Mouse (Mus musculus) G1E (cell line): ENCODE measurements at regions not wholly inside any gene's neighbourhood (a gene's known extent, or its start where the extent isn't known, plus 50 kb on each side); places are given as distances from the start of the nearest gene placed in this dataset.

Experiments
- ATAC-seq: 2 replicates; pipeline ENCODE4 v1.8.0; 2016; ENCODE audit warnings: mild to moderate bottlenecking; ENCODE audit not compliant: insufficient number of reproducible peaks, poor library complexity, low FRiP score, severe bottlenecking; ENCODE audit errors: extremely low read depth
- DNase-seq: peaks from one replicate; pipeline ENCODE4 v3.0.0; 2012; ENCODE audit warnings: low spot score
- H3K27me3 ChIP-seq: 2 replicates; pipeline ENCODE4 v1.6.1; 2012; ENCODE audit warnings: mild to moderate bottlenecking, low read length, inconsistent platforms; ENCODE audit not compliant: insufficient read depth
- H3K36me3 ChIP-seq: replicated peaks from 2 replicates; pipeline ENCODE3; 2012; ENCODE audit warnings: mild to moderate bottlenecking, inconsistent platforms
- H3K4me1 ChIP-seq: 2 replicates; pipeline ENCODE4 v1.6.1; 2012; ENCODE audit warnings: low read depth, low read length, inconsistent platforms, mixed read lengths; ENCODE audit not compliant: insufficient read depth
- H3K4me3 ChIP-seq: 2 replicates; pipeline ENCODE4 v1.5.1; 2012; ENCODE audit warnings: low read depth, mild to moderate bottlenecking, inconsistent platforms, low read length, moderate library complexity, mixed read lengths
- H3K9me3 ChIP-seq: replicated peaks from 2 replicates; pipeline ENCODE4 v1.6.1; 2012; ENCODE audit warnings: inconsistent platforms
- CTCF ChIP-seq: IDR thresholded peaks from 2 replicates; pipeline ENCODE4 v1.5.1; 2012; ENCODE audit warnings: low read depth, low read length, inconsistent platforms, mixed read lengths
- GATA1 ChIP-seq: IDR thresholded peaks from 2 replicates; pipeline ENCODE4 v1.6.1; 2012; ENCODE audit warnings: borderline replicate concordance, low read length, inconsistent platforms, mixed read lengths
- GATA2 ChIP-seq: IDR thresholded peaks from 2 replicates; pipeline ENCODE4 v1.6.1; 2012; ENCODE audit warnings: low read depth, low read length, inconsistent platforms, borderline replicate concordance
- POLR2AphosphoS5 ChIP-seq: IDR thresholded peaks from 2 replicates; pipeline ENCODE4 v1.6.1; 2012; ENCODE audit warnings: low read depth, low read length, inconsistent platforms; ENCODE audit not compliant: insufficient replicate concordance
- TAL1 ChIP-seq: conservative IDR thresholded peaks from 2 replicates; pipeline ENCODE4 v1.6.1; 2012; ENCODE audit warnings: low read depth, low read length, inconsistent platforms, mixed read lengths

DNA sequence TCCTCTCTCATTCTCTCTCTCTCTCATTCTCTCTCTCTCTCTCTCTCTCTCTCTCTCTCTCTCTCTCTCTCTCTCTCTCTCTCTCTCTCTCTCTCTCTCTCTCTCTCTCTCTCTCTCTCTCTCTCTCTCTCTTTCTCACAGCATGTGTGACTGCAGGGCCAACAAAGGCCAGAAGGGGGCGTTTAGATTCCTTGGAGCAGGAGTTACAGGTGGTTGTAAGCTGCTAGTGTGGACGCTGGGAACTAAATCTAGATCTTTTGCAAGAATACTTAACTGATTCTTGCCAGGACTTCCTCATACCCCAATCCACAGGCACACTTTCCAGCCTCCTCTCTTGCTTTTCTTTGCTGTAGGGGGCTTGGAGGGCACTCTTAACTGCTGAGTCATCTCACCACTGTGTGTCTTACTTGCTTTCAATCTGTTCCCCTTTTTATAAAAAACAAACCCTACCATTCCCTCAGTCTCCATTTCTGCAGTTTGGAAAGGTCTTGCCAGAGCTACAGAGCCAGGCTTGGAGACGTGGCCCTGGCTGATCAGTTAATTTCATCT lies 154.4 kb upstream of the Cxcr4 start:
- Histone ChIP-seq H3K36me3 (no peaks in the 10 kb centered on the region), H3K27me3 (no peaks in the 10 kb centered on the region), H3K9me3 (peaks cover 48% of the 10 kb centered on the region), H3K4me3 (no peak overlapping the region), H3K4me1 (no peaks in the 10 kb centered on the region)
- DNase-seq (no peak), ATAC-seq (no peak)
- TF ChIP-seq POLR2AphosphoS5 (no peak), TAL1 (no peak), GATA2 (no peak), CTCF (no peak), GATA1 (no peak)

- no peak for TF ChIP-seq GATA1
- no peaks in the 10 kb centered on the region for H3K27me3 ChIP-seq
- DNase-seq, result no peak
- H3K9me3 ChIP-seq, result peaks cover 36% of the 10 kb centered on the region
- no peaks in the 10 kb centered on the region for H3K36me3 ChIP-seq
- no peak for ATAC-seq
- H3K4me1 ChIP-seq, result no peaks in the 10 kb centered on the region
- H3K4me3 ChIP-seq, result no peak overlapping the region
Observed at GRCm38 (mm10) chr1:128740616-128741015, 148.5 kb upstream of the Cxcr4 start.

- H3K36me3 ChIP-seq, result no peaks in the 10 kb centered on the region
- H3K4me1 ChIP-seq, result no peaks in the 10 kb centered on the region
- no peak overlapping the region for H3K4me3 ChIP-seq
- DNase-seq, result no peak
- H3K9me3 ChIP-seq, result peaks cover 21% of the 10 kb centered on the region
- no peaks in the 10 kb centered on the region for H3K27me3 ChIP-seq
- TF ChIP-seq GATA2 (no peak), POLR2AphosphoS5 (no peak), GATA1 (no peak), CTCF (no peak), TAL1 (no peak)
- ATAC-seq, result no peak
Observed at GRCm38 (mm10) chr1:128738152-128738551, 146.1 kb upstream of the Cxcr4 start.

DNA sequence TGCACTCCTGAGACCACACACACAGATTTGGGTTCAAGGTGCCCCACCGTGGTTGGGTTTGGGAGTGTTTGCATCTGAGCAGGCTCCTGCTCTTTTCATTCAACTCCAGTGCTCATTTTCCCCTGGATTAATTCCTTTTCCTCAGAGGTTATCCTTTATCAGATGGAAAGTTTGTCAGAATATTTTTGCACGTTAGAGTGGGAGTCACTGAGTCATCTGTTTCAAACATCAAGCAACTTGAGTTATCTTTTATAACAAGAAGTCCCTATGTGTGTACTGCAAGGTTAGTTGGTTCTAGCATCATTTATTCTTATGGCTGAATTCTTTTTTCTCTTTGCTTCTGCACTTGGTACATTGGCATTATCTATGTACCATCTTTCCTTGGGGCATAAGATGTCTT lies 142.8 kb upstream of the Cxcr4 start:
- no peaks in the 10 kb centered on the region for H3K36me3 ChIP-seq

GRCm38 (mm10) chr1:128731445-128731844 lies 139.4 kb upstream of the Cxcr4 start:
- no peak for ATAC-seq

More for the DNA sequence above, 142.8 kb upstream of the Cxcr4 start:
- H3K4me1 ChIP-seq, result no peaks in the 10 kb centered on the region
- DNase-seq (no peak), ATAC-seq (no peak)
- H3K4me3 ChIP-seq, result no peak overlapping the region
- no peak for TF ChIP-seq CTCF
- no peak for TF ChIP-seq GATA2
- no peak for TF ChIP-seq GATA1
- TF ChIP-seq TAL1, result no peak
- no peak for TF ChIP-seq POLR2AphosphoS5
- H3K27me3 ChIP-seq, result no peaks in the 10 kb centered on the region
- H3K9me3 ChIP-seq, result peaks cover 11% of the 10 kb centered on the region

GRCm38 (mm10) chr1:128724433-128725091 lies 132.5 kb upstream of the Cxcr4 start:
- ATAC-seq, result no peak
- no peak overlapping the region for H3K4me3 ChIP-seq
- no peaks in the 10 kb centered on the region for H3K9me3 ChIP-seq
- no peaks in the 10 kb centered on the region for H3K4me1 ChIP-seq
- DNase-seq, result no peak
- TF ChIP-seq POLR2AphosphoS5 (no peak), GATA2 (no peak), TAL1 (no peak), CTCF (no peak), GATA1 (no peak)
- H3K27me3 ChIP-seq, result no peaks in the 10 kb centered on the region
- no peaks in the 10 kb centered on the region for H3K36me3 ChIP-seq

More at GRCm38 (mm10) chr1:128731445-128731844, 139.4 kb upstream of the Cxcr4 start:
- peak; percentile 28 for DNase-seq
- Histone ChIP-seq H3K27me3 (no peaks in the 10 kb centered on the region), H3K4me1 (no peaks in the 10 kb centered on the region), H3K36me3 (no peaks in the 10 kb centered on the region), H3K4me3 (no peak overlapping the region), H3K9me3 (no peaks in the 10 kb centered on the region; the same call in 1 of the 2 replicates)
- TF ChIP-seq POLR2AphosphoS5 (no peak), TAL1 (no peak)

- no peaks in the 10 kb centered on the region for H3K9me3 ChIP-seq
- H3K4me3 ChIP-seq, result no peak overlapping the region
- H3K4me1 ChIP-seq, result no peaks in the 10 kb centered on the region
- TF ChIP-seq GATA1 (no peak), TAL1 (no peak), POLR2AphosphoS5 (no peak), CTCF (no peak), GATA2 (no peak)
- ATAC-seq (no peak), DNase-seq (no peak)
- no peaks in the 10 kb centered on the region for H3K36me3 ChIP-seq
- no peaks in the 10 kb centered on the region for H3K27me3 ChIP-seq
Observed at GRCm38 (mm10) chr1:128723843-128724242, 131.8 kb upstream of the Cxcr4 start.
